Mouse (Mus musculus) ES-Bruce4 (cell line): ENCODE measurements around the gene Vdr.

Experiments
- CTCF ChIP-seq: IDR thresholded peaks from one replicate; pipeline ENCODE4 v1.8.1; 2011; ENCODE audit warnings: low read depth, low read length
- EP300 ChIP-seq: IDR thresholded peaks from 2 replicates; pipeline ENCODE4 v1.6.1; 2011; ENCODE audit warnings: low read depth, low read length; ENCODE audit not compliant: insufficient read depth
- POLR2A ChIP-seq: IDR thresholded peaks from one replicate; pipeline ENCODE4 v1.8.1; 2011; ENCODE audit warnings: low read length; ENCODE audit not compliant: insufficient read depth

- TF ChIP-seq CTCF (no peak), EP300 (no peak), POLR2A (no peak)
These were observed 88.5 kb downstream of the Vdr start for GRCm38 (mm10) chr15:97821983-97822363.
